Mouse (Mus musculus): ENCODE measurements around the gene Meox1. TPM values are rescaled to one million over a fixed set of nuclear protein-coding genes. Genes with fewer than 3 reads are reported as not detected.

The Meox1 gene
- polyA plus RNA-seq (2012; rRNA removed) = 0.70 and 14.7 TPM in 2 replicates

DNA sequence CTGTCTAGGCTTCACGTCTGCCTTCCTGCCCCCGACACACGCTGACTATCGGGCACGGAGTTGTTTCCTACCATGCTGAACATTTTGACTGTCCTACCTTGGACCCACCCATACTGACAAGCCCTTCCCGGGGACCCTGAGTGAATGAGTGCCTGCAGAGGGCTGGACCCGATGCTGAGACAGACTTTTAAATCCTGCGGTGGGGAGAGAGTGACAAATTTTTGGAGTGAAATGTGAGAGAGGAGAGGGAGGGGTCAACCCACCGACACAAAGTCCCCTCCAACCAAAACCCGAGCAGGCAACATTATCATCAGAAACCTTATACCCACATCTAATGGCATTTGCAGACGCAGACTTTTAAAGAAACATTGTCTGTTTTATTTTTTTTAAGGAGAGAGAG is at the start of gene Meox1:
TSS of gene Meox1 (minus strand) at position 171 of the 400 bp plus-strand sequence.

Other genes with a start within 250 kb of the Meox1 start
- gene Arl4d, start 228.8 kb downstream of the Meox1 start, polyA plus RNA-seq (2012; rRNA removed) = 12.3 and 12.8 TPM in 2 replicates
- gene Dhx8, start 161.5 kb downstream of the Meox1 start, polyA plus RNA-seq (2012; rRNA removed) = 31.4 and 35.7 TPM in 2 replicates
- 11.2 and 21.1 TPM in 2 replicates for gene Etv4, start 109.0 kb downstream of the Meox1 start, polyA plus RNA-seq (2012; rRNA removed)
- 0.86 and 1.2 TPM in 2 replicates for gene Sost, start 72.6 kb upstream of the Meox1 start, polyA plus RNA-seq (2012; rRNA removed)
- not detected in 2 replicates for gene Cfap97d1, start 89.9 kb upstream of the Meox1 start, polyA plus RNA-seq (2012; rRNA removed)
- gene Dusp3, start 92.6 kb upstream of the Meox1 start, polyA plus RNA-seq (2012; rRNA removed) = 8.3 and 10.5 TPM in 2 replicates
- gene Mpp3, start 134.1 kb upstream of the Meox1 start, polyA plus RNA-seq (2012; rRNA removed) = 27.2 and 29.5 TPM in 2 replicates
- gene Cd300lg, start 147.1 kb upstream of the Meox1 start, polyA plus RNA-seq (2012; rRNA removed) = 0.18 and 0.27 TPM in 2 replicates
- gene Mpp2, start 194.1 kb upstream of the Meox1 start, polyA plus RNA-seq (2012; rRNA removed) = 19.5 and 22.5 TPM in 2 replicates
- gene Ppy, start 206.9 kb upstream of the Meox1 start, polyA plus RNA-seq (2012; rRNA removed) = not detected in 2 replicates
- 1.8 and 4.3 TPM in 2 replicates for gene Pyy, start 213.5 kb upstream of the Meox1 start, polyA plus RNA-seq (2012; rRNA removed)

All from central nervous system, embryonic 11.5 days (tissue).